Mouse (Mus musculus) T-cell, adult 66 days (primary cell): ENCODE measurements around the gene Sec14l4. TPM values are rescaled to one million over a fixed set of nuclear protein-coding genes. Genes with fewer than 3 reads are reported as not detected.

Experiments used
- total RNA-seq, 2 experiments: library from RNA; stranded (reverse); gene quantifications; 3 replicates in 1 of 2; 4 replicates in 1 of 2; pipeline ENCODE4 v1.2.4; 2023

Sec14l4 gene
- not detected for total RNA-seq

DNA sequence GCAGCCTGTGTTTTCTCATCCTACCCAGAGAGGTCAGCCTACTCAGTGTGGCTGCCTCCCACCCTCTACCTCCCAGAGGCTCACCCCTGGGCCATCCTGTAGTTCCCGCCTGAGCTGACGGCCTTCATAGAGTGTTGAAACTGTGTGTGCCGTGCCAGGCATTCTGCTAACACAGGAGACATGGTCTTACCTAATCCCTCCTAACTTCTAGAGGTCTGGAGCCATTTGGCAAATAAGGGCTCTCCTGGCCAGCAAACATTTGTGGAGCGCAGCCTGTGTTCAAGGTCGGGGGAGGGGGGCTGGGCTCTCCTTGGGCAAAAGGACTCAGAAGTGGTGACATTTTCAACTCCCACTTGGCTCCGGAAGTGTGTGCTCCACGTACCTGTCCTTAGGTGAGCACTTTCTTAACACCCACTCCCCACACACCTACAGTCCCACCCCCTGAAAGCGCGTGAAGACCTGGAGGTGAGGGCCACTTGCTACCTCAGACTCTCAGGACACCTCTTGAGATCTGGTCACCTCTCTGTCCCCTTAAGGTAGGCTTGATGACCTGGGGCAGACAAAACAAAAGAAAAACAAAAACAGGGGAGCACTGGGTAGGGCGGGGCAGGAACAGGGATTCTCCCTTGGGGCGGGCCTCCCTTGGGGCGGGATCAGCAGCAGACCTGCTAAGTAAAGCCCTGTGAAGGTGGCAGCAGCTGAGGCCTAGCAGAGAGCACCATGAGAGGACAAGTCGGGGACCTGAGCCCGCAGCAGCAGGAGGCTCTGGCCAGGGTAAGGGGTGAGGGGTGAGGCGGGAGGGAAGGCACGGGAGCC, at the start of gene Sec14l4:
TSS of gene Sec14l4 (plus strand) at position 337 of the 816 bp plus-strand sequence.

DNA sequence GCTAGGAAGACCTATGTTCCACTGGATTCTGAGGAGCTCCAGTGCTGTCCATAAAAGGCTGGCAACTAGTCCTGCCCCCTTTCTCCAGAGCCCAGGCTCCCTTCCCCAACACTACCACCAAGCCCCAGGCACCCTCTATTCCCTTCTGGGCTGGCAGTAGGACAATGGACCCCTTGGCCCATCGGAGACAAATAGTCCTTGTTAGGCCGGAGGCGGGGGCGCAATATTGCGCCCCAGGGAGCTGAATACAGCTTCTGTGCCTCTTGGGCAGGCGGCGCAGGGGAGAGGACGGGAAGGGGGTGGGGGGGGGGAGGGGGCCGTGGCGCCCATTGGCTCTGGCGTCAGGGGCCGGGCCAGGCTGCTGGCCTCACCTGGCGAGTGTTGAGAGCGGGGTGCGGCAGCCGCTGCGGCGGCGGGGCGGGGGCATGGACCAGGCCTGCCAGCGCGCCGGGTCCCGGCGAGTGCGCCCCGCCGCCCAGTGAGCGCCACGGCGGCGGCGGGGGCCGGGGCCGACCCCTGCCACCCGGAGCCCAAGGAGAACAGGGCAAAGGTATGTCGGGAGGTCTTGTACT, 47.9 kb upstream of the Sec14l4 start, which contains the start of gene Gal3st1:
TSS of gene Gal3st1 (plus strand) at position 346 of the 572 bp plus-strand sequence.

DNA sequence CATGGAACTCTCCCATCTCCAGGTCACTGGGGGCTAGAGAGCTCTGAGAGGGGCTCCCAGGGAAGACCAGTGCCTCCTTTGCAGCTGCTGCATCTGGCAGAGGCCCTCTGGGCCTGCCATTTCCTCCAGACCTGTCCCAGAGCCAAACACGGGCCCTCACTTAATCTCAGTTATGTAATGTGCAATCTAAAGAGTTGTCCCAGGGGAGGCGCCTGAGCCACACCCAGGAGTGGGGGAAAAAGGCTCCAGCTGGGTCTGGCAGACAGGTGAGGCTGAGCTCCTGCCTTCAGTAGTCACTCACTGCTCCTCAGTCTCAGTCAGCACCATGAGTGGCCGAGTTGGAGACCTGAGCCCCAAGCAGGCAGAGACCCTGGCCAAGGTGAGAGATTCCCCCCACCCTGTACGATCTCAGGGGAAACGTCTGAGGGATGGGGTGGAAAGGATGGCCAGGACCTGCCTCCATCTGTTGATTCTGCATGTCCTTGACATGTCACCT, 33.4 kb downstream of the Sec14l4 start, which contains the start of gene Sec14l3:
TSS of gene Sec14l3 (plus strand) at position 215 of the 496 bp plus-strand sequence.

DNA sequence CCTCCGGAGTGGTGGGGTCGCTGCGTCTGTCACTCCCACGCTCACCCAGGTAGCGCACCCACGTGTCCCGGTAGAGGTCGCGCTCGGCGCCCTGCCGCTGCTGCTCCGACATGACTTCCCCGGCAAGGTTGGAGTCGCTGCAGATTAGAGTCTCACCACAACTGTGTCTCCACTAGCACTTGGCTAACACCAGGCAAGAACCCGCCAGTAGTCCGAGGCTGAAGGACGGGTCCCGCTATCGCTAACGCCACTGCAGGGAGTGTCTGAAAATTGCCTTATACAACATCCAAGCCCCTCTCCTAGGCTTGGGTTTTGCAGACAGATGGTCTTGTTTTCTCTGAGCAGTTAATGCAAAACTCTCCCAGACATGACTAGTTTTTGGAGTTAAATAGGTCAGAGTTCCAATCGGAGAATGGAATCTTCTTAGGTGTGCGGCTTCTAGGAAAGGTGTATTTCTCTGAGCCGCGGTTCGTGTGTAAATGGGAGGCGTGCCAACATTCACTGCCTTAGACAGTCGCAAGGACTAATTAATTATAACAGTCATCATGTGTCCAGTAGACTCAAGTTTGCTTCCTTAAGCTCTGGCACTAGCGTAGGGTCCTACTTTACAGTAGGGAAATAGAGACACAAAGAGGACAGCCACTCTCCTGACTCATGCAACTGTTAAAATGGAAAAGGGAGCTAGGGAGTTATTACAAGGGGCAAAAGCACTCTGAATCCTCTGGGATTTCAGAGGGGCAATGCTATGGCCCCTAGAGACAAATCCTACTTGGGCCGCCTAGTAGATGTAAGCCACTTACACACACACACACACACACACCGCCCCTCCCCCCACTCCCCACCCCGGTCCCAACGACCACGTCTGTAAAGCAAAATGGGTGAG, 64.2 kb downstream of the Sec14l4 start, which contains the start of gene Mtfp1:
TSS of gene Mtfp1 (minus strand) at position 275 of the 883 bp plus-strand sequence.

Other genes with a start within 250 kb of the Sec14l4 start
- not detected for gene Osbp2, start 167.6 kb upstream of the Sec14l4 start, total RNA-seq
- gene 4921536K21Rik, start 136.4 kb upstream of the Sec14l4 start, total RNA-seq = not detected
- under 1 TPM; 0.62 to 0.79 TPM for gene Dusp18, start 136.2 kb upstream of the Sec14l4 start, total RNA-seq
- 1 to 10 TPM; 3.2 to 3.8 TPM for gene Slc35e4, start 116.8 kb upstream of the Sec14l4 start, total RNA-seq
- gene Tcn2, start 99.3 kb upstream of the Sec14l4 start, total RNA-seq = 10 to 100 TPM; 10.1 to 12.0 TPM
- gene Pes1, start 67.5 kb upstream of the Sec14l4 start, total RNA-seq = 10 to 100 TPM; 66.0 to 70.9 TPM
- not detected for gene 4930556J24Rik, start 54.7 kb upstream of the Sec14l4 start, total RNA-seq
- not detected for gene Gal3st1, start 47.8 kb upstream of the Sec14l4 start, total RNA-seq
- not detected for gene Sec14l3, start 33.4 kb downstream of the Sec14l4 start, total RNA-seq
- gene Mtfp1, start 64.0 kb downstream of the Sec14l4 start, total RNA-seq = 1 to 10 TPM; 1.3 to 1.6 TPM
- gene Sec14l2, start 92.0 kb downstream of the Sec14l4 start, total RNA-seq = 1 to 10 TPM; 1.4 to 1.5 TPM
- gene Rnf215, start 103.7 kb downstream of the Sec14l4 start, total RNA-seq = 10 to 100 TPM; 23.2 to 26.3 TPM
- 1 to 10 TPM; 5.7 to 7.2 TPM for gene Ccdc157, start 128.8 kb downstream of the Sec14l4 start, total RNA-seq
- gene Sf3a1, start 128.9 kb downstream of the Sec14l4 start, total RNA-seq = 10 to 100 TPM; 51.6 to 67.0 TPM
- 10 to 100 TPM; 60.5 to 64.0 TPM for gene Tbc1d10a, start 155.3 kb downstream of the Sec14l4 start, total RNA-seq
- 10 to 100 TPM in 1 of 2 experiments, 1 to 10 TPM in 1; 10.0 to 11.8 TPM for gene Castor1, start 186.8 kb downstream of the Sec14l4 start, total RNA-seq
- gene Osm, start 205.0 kb downstream of the Sec14l4 start, total RNA-seq = 10 to 100 TPM; 10.2 to 11.2 TPM
- 1 to 10 TPM in 1 of 2 experiments, under 1 TPM in 1; 0.77 to 1.3 TPM for gene Lif, start 226.1 kb downstream of the Sec14l4 start, total RNA-seq